Mouse (Mus musculus): ENCODE measurements at regions not wholly inside any gene's neighbourhood (a gene's known extent, or its start where the extent isn't known, plus 50 kb on each side); places are given as distances from the start of the nearest gene placed in this dataset.
A peak's percentile ranks its signal among the peaks of the same experiment; 100 is the strongest.

DNA sequence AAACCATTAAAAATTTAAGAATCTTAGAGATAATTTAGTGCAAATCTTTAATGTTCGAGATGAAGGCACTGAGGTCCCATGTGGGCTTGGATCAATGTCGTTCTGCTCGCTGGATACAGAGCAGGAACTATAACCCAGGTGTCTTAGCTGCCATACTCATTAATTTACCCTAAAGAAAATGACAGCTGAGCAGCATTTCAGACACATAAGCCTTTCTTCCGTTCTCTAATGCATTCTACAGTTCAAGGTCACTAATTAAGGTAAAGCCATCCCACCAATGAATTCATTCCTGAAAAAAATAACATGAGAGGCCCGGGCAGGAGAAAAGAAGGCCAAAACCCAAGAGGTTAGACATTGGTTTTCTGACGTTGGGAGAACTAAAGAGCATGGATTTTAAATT, 670.3 kb downstream of the Basp1 start:
- no peak for DNase-seq (ENCODE audit: low spot score)

GRCm38 (mm10) chr15:24725170-24725569, 688.4 kb downstream of the Basp1 start:
- DNase-seq (ENCODE audit: low spot score): no peak

- DNase-seq (ENCODE audit: low spot score): no peak
Observed at GRCm38 (mm10) chr15:24724664-24725063, 688.9 kb downstream of the Basp1 start.

DNA sequence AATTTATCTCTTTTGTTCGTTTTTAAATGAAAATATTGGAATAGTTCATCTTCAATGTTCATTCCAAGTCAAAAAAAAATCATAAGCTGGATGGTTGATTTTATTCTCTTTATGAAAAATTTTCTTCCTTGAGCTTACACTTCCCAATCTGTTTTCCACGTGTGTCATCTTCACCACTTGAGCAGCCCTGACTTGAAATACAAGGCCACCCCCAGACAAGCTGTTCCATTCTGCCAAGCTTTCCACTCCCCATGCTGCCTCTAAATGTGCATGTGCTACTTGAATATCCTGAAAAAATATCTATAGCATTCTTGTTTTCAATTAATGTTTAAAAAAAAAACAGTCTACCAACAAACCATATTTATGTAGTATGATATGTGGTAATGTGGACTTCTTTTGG, 693.2 kb downstream of the Basp1 start:
- no peak for DNase-seq (ENCODE audit: low spot score)

GRCm38 (mm10) chr15:24682167-24682566, 731.4 kb downstream of the Basp1 start:
- no peak for DNase-seq (ENCODE audit: low spot score)

DNA sequence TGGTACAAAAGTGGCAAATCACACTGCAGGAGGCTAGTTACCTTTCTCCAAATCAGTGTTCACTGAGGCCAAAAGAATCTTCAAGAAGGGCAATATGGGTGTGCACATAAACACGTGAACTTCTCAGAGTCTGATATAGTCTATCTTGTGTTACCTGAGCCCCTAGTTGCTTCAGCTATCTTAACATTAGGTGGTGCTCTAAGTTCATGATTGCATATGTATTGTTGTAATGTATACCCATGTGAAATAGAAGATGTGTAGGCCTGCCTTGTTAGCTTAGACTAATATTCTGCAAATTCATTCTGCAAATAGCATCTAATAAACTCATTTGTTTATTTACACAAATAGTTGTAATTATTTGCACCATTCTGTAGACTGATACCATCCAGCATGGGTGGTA, 764.6 kb downstream of the Basp1 start:
- no peak for DNase-seq (ENCODE audit: low spot score)

GRCm38 (mm10) chr15:24635620-24636019, 777.9 kb downstream of the Basp1 start:
- no peak for DNase-seq (ENCODE audit: low spot score)

DNA sequence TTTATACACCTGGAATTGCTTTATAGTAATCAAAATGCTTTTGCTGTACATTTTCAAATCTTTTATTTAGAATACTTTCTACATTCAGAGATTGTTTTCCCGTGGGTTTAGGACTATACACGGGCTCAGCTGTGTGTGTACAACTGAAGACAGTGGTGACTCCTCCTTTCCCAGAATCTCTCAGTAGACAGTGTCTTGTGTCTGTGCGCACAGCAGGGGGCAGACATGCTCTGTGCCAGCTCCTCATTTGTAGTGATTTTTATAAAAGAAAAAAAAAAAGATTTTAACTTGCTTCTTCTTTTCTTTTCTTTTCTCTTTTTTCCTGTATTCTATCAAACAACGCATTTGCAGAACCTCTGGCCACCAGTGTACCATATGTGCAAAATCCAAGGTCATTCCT, 817.3 kb downstream of the Basp1 start:
- no peak for DNase-seq (ENCODE audit: low spot score)

GRCm38 (mm10) chr15:24588943-24589342, 824.6 kb downstream of the Basp1 start:
- DNase-seq (ENCODE audit: low spot score): peak; percentile 62

DNA sequence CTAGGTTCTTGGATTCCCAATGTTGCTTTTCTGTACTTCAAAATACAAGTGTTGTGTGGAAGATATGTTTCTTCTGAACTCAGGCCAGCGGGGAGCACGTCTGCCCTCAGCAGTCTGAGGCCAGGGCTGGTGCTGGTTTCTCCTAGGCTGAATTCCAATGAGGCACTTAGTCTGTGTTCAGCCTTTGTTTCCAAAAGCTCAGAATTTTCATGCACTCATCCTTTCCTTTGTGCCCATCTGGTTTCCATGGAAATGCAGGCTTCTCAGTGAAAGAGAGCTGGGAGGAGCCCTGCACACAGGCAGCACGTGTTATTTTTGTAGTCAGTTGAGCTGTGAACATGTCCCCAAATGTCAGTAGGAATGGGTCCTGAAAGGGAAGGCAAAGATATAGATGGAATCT, 846.6 kb downstream of the Basp1 start:
- DNase-seq (ENCODE audit: low spot score): no peak

DNA sequence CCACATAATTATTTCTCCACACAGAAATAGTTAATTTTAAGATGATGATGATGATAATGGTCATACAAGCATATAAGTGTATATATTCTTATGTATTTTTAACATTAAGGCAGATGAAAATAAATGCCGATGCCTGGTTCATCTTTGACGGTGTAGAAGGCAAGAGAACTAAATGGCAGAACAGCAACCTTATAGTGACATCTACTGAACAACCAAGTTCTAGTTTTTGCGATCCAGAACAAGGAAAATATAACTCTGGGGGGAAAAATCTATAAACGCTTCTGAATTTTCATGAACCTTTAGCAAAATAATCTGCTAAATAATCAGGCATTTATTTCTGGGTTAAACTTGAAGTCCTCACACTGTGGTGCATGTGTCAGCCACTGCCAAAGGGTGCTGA, 856.8 kb downstream of the Basp1 start:
- no peak for DNase-seq (ENCODE audit: low spot score)

- no peak for DNase-seq (ENCODE audit: low spot score)
Observed at GRCm38 (mm10) chr15:24550108-24550507, 863.5 kb downstream of the Basp1 start.

- no peak for DNase-seq (ENCODE audit: low spot score)
Observed at GRCm38 (mm10) chr15:24530065-24530464, 883.5 kb downstream of the Basp1 start.

GRCm38 (mm10) chr15:24527379-24527778, 886.2 kb downstream of the Basp1 start:
- no peak for DNase-seq (ENCODE audit: low spot score)

DNA sequence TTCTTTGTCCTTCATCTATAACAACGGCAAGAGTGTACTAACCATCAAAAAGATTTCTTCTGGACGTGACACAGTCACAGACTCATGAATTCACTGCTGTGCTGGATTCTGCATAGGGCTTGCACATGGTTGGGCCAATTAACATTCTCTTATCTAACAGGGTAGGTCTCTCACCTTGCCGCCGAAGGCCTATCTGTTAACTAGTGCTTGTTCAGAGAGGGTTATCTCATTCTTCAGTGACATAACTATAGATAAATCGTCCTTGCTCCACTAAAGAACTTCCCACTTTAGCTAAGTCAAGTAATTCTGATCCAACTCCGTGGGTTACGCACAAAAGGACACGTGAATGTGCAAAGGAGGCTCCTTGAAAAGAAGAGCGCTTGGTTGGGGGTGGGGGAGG, 899.6 kb downstream of the Basp1 start:
- DNase-seq (ENCODE audit: low spot score): no peak

GRCm38 (mm10) chr15:24501907-24502559, 911.5 kb downstream of the Basp1 start:
- no peak for DNase-seq (ENCODE audit: low spot score)

GRCm38 (mm10) chr15:24486235-24486634, 927.3 kb downstream of the Basp1 start:
- DNase-seq (ENCODE audit: low spot score): no peak

GRCm38 (mm10) chr15:24468239-24468638, 945.3 kb downstream of the Basp1 start:
- no peak for DNase-seq (ENCODE audit: low spot score)

GRCm38 (mm10) chr15:24457726-24458125, 955.8 kb downstream of the Basp1 start:
- DNase-seq (ENCODE audit: low spot score): no peak

DNA sequence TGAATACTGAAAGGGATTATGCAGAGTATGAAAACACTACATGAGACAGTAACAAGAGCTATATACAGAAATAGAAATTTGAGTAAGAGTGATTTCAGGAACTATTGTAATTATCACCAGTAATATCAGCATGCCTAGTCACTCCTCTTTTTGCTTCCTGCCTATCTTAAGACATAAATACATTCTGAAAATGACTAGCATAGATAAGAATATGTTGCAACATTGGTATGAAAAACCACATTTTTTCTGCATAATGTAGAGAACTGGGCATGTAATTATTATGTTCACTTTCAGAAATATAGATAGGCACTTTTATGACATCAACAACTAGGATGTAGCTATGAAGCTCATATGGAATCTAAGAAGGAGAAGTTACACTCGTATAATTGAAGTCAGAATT, 980.5 kb downstream of the Basp1 start:
- no peak for DNase-seq (ENCODE audit: low spot score)

DNA sequence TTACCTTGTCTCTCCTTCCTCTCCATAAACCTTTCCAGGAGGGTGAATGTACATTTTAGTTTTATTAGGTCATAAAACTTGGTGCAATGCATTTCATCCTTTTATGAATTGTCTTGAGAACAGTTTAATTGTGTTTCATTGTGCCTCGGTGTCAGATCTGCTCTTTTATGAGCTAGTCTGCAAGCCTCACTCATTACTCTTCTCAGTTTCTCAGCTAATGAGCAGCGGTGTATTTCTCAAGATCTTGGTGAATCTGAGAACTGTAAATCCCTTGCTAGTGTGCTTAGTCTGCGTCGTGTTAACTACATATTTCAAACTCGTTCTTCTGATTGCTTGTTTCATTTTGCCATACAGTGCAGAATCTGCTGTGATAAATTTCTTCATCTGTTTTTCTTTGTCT, 984.4 kb downstream of the Basp1 start:
- DNase-seq (ENCODE audit: low spot score): no peak

- no peak for DNase-seq (ENCODE audit: low spot score)
Observed at GRCm38 (mm10) chr15:24422333-24422942, 991.1 kb downstream of the Basp1 start.

DNA sequence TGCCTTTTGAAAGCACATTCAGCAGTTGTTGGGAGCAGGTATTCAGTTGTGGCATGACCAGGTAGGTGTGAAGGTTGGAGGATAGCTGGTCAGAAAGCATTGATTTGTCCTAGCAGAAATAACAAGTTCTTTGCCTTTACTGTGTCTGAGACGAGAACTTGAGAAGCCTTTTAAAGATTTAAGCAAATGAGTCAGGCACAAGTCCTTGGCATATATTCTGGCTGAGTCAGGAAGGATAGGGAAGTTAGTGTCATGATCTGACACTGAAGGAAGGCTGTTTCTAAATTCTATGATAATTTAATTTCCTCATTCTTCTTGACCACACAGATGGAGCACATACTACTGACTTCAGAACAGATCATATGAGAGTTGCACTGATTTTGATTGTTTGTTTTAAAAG, 993.8 kb downstream of the Basp1 start:
- DNase-seq (ENCODE audit: low spot score): no peak

- no peak for DNase-seq (ENCODE audit: low spot score)
Observed at GRCm38 (mm10) chr15:24419186-24419585, 994.4 kb downstream of the Basp1 start.
